In the genomic region with DNA sequence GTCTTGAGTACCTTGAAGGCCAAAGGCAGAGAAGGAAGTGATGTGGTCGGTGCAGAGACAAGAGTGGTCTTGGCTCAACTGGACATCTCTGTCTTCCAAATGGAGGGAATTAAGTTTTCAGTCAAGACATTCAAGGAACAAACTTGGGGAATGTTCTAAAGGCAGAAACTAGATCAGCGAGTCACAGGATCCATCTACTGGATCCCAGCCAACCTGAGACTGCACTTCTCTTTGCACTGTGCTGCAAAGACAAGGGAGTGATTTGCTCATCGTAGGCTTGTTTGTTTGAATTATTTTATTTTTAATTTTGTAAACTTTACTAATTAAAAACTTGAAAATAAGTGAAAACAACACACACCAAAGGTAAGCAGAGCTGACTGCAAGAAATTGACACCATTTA, we compare ENCODE assay signal across 23 mouse cellular contexts.
DNase-seq lines count a peak whose midpoint lies in the region; ATAC-seq and TF ChIP-seq lines count a peak whose summit lies in the region.
"Had no signal": no experiment of that assay in that cellular context is flagged by ENCODE, and none has a peak within 500 bp of the region (broad histone marks: within the 10 kb centered on the region; RNA-seq: fewer than 3 reads in every experiment).

No protein-coding gene starts in this region.

- DNase-seq in gastrocnemius, adult 18-20 months (ENCODE audit: low spot score): peak; percentile 29
- no peak for DNase-seq in gastrocnemius, postnatal 25 days
- peak; percentile 10 for DNase-seq in liver, adult 2 months (ENCODE audit: extremely low read depth, low read depth, low spot score)
- DNase-seq in NIH3T3 (ENCODE audit: low read depth): peak; percentile 13
- DNase-seq in brain, adult 2 months (ENCODE audit: low read depth, low spot score): peak; percentile 49
- no peak for DNase-seq in c-Kit-positive CD71-positive TER-119-positive erythroid progenitor cells, embryonic 14.5 days (ENCODE audit: low spot score)
- DNase-seq: adrenal gland, postnatal 14 days; B cell, adult 2 months; cerebellum, adult 11 months; cerebellum, adult 8-10 months; cerebellum, postnatal 36 days; kidney, adult 18-20 months had no signal

- H3K9me3 ChIP-seq in liver, embryonic 12.5 days (replicated peaks): no peaks in the 10 kb centered on the region
- H3K9me3 ChIP-seq: embryonic facial prominence, embryonic 15.5 days; forebrain, embryonic 10.5 days; G1E; heart, embryonic 12.5 days; hindbrain, embryonic 10.5 days; intestine, embryonic 15.5 days had no signal

- no peak overlapping the region for H3K4me2 ChIP-seq in liver, embryonic 12.5 days
- H3K4me2 ChIP-seq: embryonic facial prominence, embryonic 15.5 days; heart, embryonic 12.5 days; hindbrain, embryonic 14.5 days; intestine, embryonic 15.5 days had no signal

- no peak overlapping the region for H3K9ac ChIP-seq in liver, adult 2 months (ENCODE audit: low read depth, low read length)
- H3K9ac ChIP-seq in liver, embryonic 12.5 days: no peak overlapping the region
- H3K9ac ChIP-seq: embryonic facial prominence, embryonic 15.5 days; heart, embryonic 12.5 days; hindbrain, embryonic 14.5 days; intestine, embryonic 15.5 days had no signal

- no peaks in the 10 kb centered on the region for H3K79me2 ChIP-seq in liver, adult 2 months (ENCODE audit: control insufficient read depth, insufficient read depth, low read length)

- no peaks in the 10 kb centered on the region for H3K27me3 ChIP-seq in liver, adult 2 months (ENCODE audit: control insufficient read depth, insufficient read depth, low read length)
- peaks cover 11% of the 10 kb centered on the region; the same call in 1 of the 2 replicates for H3K27me3 ChIP-seq in liver, embryonic 12.5 days (replicated peaks)
- H3K27me3 ChIP-seq: embryonic facial prominence, embryonic 15.5 days; heart, embryonic 12.5 days; intestine, embryonic 15.5 days had no signal

- ATAC-seq in liver, embryonic 12.5 days: no peak
- ATAC-seq: CD4-positive, CD25-positive, alpha-beta regulatory T cell, adult 4 months; forebrain, embryonic 14.5 days; intestine, embryonic 15.5 days had no signal

- no peaks in the 10 kb centered on the region for H3K36me3 ChIP-seq in liver, adult 2 months (ENCODE audit: control insufficient read depth, insufficient read depth, low read length)
- H3K36me3 ChIP-seq in liver, embryonic 12.5 days: no peaks in the 10 kb centered on the region
- H3K36me3 ChIP-seq: embryonic facial prominence, embryonic 15.5 days; forebrain, embryonic 10.5 days; G1E; heart, embryonic 12.5 days; hindbrain, embryonic 10.5 days; intestine, embryonic 15.5 days had no signal

- WGBS in liver, adult 2 months: 63% methylated on average over 3 of the region's 3 CpGs
- WGBS in liver, embryonic 12.5 days (ENCODE audit: insufficient replicate concordance): 61% methylated on average over 3 of the region's 3 CpGs

- 0 out of 2 replicates have a peak, but pooled peaks cover 2% of the 10 kb centered on the region for H3K4me1 ChIP-seq in liver, adult 2 months (ENCODE audit: control insufficient read depth, insufficient read depth, low read length)
- no peaks in the 10 kb centered on the region for H3K4me1 ChIP-seq in liver, embryonic 12.5 days

- no peak overlapping the region for H3K27ac ChIP-seq in liver, adult 2 months (replicated peaks; ENCODE audit: insufficient read depth, low read depth, low read length)
- H3K27ac ChIP-seq in liver, embryonic 12.5 days: no peak overlapping the region
- H3K27ac ChIP-seq: embryonic facial prominence, embryonic 15.5 days; forebrain, embryonic 10.5 days; hindbrain, embryonic 10.5 days; hindbrain, embryonic 14.5 days; intestine, embryonic 15.5 days had no signal

- no peak for TF ChIP-seq CTCF in liver, adult 2 months (IDR thresholded peaks at IDR 0.05; ENCODE audit: low read depth, low read length)

- TF ChIP-seq POLR2A in liver, adult 2 months (IDR thresholded peaks at IDR 0.05; ENCODE audit: extremely low read depth, insufficient read depth, low read length): no peak

- no peak overlapping the region for H3K4me3 ChIP-seq in liver, adult 2 months (ENCODE audit: insufficient read depth, low read depth, low read length)
- H3K4me3 ChIP-seq in liver, embryonic 12.5 days: no peak overlapping the region
- H3K4me3 ChIP-seq: embryonic facial prominence, embryonic 15.5 days; erythroblast, embryonic 14.5 days; forebrain, embryonic 10.5 days; heart, embryonic 12.5 days; hindbrain, embryonic 10.5 days; intestine, embryonic 15.5 days had no signal

Comparison
In these comparisons a context has a peak if more than half of its experiments do, and no peak if none do; other contexts are left out.
1. DNase-seq: peak in gastrocnemius, adult 18-20 months (single experiment), liver, adult 2 months (single experiment), NIH3T3 (single experiment) and brain, adult 2 months (single experiment); none in gastrocnemius, postnatal 25 days (single experiment) and c-Kit-positive CD71-positive TER-119-positive erythroid progenitor cells, embryonic 14.5 days (single experiment).